Mouse (Mus musculus) heart, adult 10 weeks (tissue): ENCODE data around the gene BC025920. TPM values are rescaled to one million over a fixed set of nuclear protein-coding genes. Genes with fewer than 3 reads are reported as not detected.

Experiments
- polyA plus RNA-seq: library from polyadenylated mRNA; stranded (reverse); fragments of 350-450 nt; fragmentation: Illumina TruSeq; extraction: RNeasy Lipid Tissue Mini Kit (QIAGEN cat#74804); gene quantifications from one replicate; pipeline ENCODE4 v1.2.3, GENCODE M21; 2014; ENCODE audit warnings: low read depth, low replicate concordance

Gene BC025920
- 5.9 TPM for polyA plus RNA-seq

GRCm38 (mm10) chr10:81605974-81606751, at the start of gene BC025920:
Gene BC025920, plus strand, starts transcription at chr10:81606270.

DNA sequence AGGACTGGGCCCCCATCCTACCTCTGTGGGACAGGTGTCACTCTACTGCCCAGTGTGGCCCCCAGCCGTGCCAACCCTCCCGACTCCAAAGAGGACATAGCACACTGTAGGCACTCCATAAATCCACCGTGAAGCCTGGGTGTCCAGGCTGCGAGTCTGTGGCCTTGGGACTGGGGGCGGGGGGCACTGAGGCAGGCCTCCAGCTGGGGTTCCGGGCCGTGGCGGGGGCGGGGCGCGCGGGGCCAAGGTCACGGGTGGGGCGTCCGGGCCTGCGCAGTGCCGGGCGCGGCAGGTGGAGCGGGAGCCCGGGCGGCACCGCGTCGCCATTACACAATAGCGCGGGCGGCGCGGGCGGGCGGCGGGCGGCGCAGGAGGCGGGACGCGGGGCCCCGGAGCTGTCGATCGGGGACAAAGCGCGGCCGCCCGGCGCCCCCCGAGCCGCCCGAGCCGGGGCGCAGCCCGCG, 46.9 kb upstream of the BC025920 start, which contains the start of gene Aes:
TSS of gene Aes (plus strand) at position 326 of the 464 bp plus-strand sequence.

GRCm38 (mm10) chr10:81574081-81575056, 31.7 kb upstream of the BC025920 start, which contains the start of gene Tle2:
Gene Tle2, plus strand, starts transcription at chr10:81574561.

GRCm38 (mm10) chr10:81600738-81601203, 5.3 kb upstream of the BC025920 start, which contains the start of gene Tle6:
Gene Tle6, minus strand, starts transcription at chr10:81601073.

DNA sequence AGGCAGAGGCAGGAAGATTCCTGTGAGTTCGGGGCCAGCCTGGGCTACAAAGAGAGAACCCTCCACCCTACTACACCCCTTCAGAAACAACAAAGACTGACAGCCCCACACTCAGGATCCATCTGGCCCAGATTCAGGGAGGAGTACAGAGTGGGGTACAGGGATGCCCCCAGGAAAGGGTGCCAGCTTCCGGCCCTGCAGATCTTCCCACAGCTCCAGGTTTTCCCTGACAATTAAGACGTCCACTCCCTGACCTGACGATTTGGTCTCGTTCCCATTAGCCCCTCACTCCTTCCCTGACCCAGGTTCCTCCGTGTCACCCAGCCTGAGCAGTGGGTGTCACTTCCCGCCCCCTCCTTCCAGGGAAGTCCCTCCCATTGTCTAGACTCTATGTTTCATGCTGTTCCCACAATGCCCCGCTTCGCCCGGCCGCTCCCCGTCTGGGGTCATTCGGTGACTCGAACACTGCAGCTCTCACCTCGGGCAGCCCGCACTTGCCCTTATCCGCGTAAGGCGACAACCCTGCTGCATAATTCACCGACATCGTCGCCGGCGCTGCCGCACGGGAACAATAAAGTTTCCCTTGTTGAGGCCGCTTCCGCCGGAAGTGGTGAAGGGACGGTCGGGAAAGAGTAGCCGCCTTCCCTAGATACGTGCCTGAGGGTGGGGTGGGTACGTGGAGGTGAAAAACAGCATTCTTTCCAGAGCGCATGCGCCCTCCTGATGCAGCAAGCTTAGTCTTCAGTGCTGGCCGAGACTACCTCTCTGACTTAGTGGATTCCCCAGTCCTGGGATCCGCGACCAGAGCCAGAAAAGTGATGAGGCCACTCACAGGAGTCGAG, 21.1 kb downstream of the BC025920 start, which contains the start of gene Sirt6:
TSS of gene Sirt6 (minus strand) at position 804 of the 842 bp plus-strand sequence.

GRCm38 (mm10) chr10:81628390-81628789, 22.3 kb downstream of the BC025920 start, which contains the start of gene Ankrd24:
Gene Ankrd24, plus strand, starts transcription at chr10:81628540.

DNA sequence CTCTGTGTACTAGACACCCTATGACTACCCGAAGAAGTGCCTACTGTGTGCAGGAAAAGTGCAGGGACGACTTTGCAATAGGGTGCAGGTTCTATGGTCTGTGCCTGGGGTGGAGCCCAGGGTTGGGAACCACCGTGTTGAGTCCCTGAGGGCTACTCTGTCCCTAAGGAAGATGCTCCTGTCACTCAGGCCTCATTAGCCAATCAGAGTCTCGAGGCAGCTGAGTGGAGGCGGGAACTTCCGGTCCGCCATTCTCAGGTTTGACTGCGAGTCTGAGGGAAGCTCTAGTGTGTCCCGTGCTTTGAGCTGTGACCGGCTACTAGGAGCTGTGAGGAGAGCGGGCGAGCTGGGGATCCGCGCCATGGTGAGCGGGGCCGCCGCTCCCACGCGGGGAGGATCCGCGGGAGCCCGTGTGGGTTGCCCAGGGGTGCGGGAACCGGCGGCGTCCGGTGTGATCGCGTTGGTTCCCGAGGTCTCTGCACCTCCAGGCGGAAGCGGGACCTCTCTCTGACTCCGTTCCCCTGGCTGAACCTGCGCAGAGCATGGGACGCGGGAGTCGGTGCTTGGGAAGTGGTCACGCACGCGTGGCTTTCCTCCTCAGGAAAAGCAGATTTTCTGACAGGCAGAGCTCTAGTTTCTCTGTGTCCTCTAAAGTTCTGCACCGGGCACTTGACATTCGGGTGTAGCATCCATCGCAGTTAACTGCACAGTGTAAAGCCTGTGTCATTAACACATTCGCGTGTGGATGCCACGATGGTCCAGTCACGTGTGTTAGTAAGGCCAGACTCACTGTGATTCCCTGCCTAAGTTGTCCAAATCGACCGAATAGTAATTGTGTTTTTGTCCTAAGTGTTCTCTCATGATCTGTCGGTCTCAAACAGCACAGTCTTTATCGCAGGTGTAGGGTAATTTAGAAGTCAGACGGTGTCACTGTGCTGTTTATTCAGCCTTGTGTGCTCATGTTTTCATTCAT, 43.0 kb downstream of the BC025920 start, which contains the start of gene Gm10778:
TSS of gene Gm10778 (plus strand) at position 257 of the 973 bp plus-strand sequence.

Other genes with a start within 250 kb of the BC025920 start
- 6.7 TPM for gene Mfsd12, start 248.8 kb upstream of the BC025920 start, polyA plus RNA-seq
- gene 4930404N11Rik, start 240.5 kb upstream of the BC025920 start, polyA plus RNA-seq, result not detected
- gene Fzr1, start 227.8 kb upstream of the BC025920 start, polyA plus RNA-seq, result 21.5 TPM
- 54.8 TPM for gene Dohh, start 221.8 kb upstream of the BC025920 start, polyA plus RNA-seq
- 2.0 TPM for gene Gm48551, start 221.8 kb upstream of the BC025920 start, polyA plus RNA-seq
- gene Gm48552, start 217.3 kb upstream of the BC025920 start, polyA plus RNA-seq, result not detected
- gene Smim24, start 213.2 kb upstream of the BC025920 start, polyA plus RNA-seq, result 6.5 TPM
- gene Nfic, start 150.6 kb upstream of the BC025920 start, polyA plus RNA-seq, result 69.1 TPM
- 0.50 TPM for gene Celf5, start 123.6 kb upstream of the BC025920 start, polyA plus RNA-seq
- 59.9 TPM for gene Ncln, start 109.9 kb upstream of the BC025920 start, polyA plus RNA-seq
- gene S1pr4, start 106.1 kb upstream of the BC025920 start, polyA plus RNA-seq, result 0.65 TPM
- gene Gna15, start 82.0 kb upstream of the BC025920 start, polyA plus RNA-seq, result 2.3 TPM
- gene Gna11, start 61.1 kb upstream of the BC025920 start, polyA plus RNA-seq, result 52.1 TPM
- gene Aes, start 46.8 kb upstream of the BC025920 start, polyA plus RNA-seq, result 1,032 TPM
- gene Tle2, start 31.7 kb upstream of the BC025920 start, polyA plus RNA-seq, result 16.3 TPM
- 14.7 TPM for gene Tle6, start 5.2 kb upstream of the BC025920 start, polyA plus RNA-seq
- 8.1 TPM for gene Sirt6, start 21.5 kb downstream of the BC025920 start, polyA plus RNA-seq
- 19.0 TPM for gene Ankrd24, start 22.3 kb downstream of the BC025920 start, polyA plus RNA-seq
- 2.7 TPM for gene Gm10778, start 42.8 kb downstream of the BC025920 start, polyA plus RNA-seq
- gene Zfp433, start 98.6 kb downstream of the BC025920 start, polyA plus RNA-seq, result 4.7 TPM
- 3.5 TPM for gene Gm3055, start 164.9 kb downstream of the BC025920 start, polyA plus RNA-seq
- 0.68 TPM for gene Gm4767, start 205.9 kb downstream of the BC025920 start, polyA plus RNA-seq